Mouse (Mus musculus): Measurements from ENCODE around the gene Casp12.

DNA sequence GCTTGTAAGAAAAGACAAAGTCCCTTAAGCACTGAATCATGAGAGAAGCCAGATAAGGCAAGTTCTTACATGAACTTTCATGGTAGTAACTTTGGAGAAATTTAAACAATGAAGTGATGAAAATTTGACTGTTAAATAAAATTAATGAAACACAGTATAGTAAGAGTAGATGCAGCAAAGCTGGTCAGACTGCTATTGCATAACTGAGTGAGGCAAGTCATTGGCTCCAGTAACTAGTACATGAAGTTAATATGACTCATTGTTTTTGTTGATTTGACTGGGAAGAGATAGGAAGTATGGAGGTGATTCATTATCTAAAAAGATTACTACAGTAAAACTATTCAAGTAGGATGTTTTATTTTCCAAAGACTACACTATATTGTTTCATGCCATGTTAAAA is 11.6 kb downstream of the Casp12 start:
- TF ChIP-seq CTCF (IDR thresholded peaks at IDR 0.05 in 2 of 3, conservative IDR thresholded peaks at IDR 0.05 in 1 of 3; ENCODE audit: control insufficient read depth in 1 of 3, insufficient read depth in 1 of 3, low read depth in 2 of 3, low read length in 3 of 3, poor library complexity in 1 of 3, severe bottlenecking in 1 of 3), result no peak
- TF ChIP-seq ETS1 (IDR thresholded peaks at IDR 0.05; ENCODE audit: low read depth, low read length), result no peak
- TF ChIP-seq POLR2A (IDR thresholded peaks at IDR 0.05; ENCODE audit: control insufficient read depth in 1 of 2, insufficient read depth in 1 of 2, low read depth in 1 of 2, low read length in 2 of 2, poor library complexity in 1 of 2), result no peak
- TF ChIP-seq MAX (IDR thresholded peaks at IDR 0.05; ENCODE audit: low read length), result no peak
- TF ChIP-seq EP300 (IDR thresholded peaks at IDR 0.05; ENCODE audit: low read depth in 1 of 2, low read length in 2 of 2), result no peak
- no peak for TF ChIP-seq ELF1 (IDR thresholded peaks at IDR 0.05; ENCODE audit: low read depth, low read length)
- no peak for TF ChIP-seq JUND (IDR thresholded peaks at IDR 0.05; ENCODE audit: low read depth, low read length)
- TF ChIP-seq HCFC1 (IDR thresholded peaks at IDR 0.05; ENCODE audit: low read depth, low read length), result no peak
- TF ChIP-seq ZNF384 (IDR thresholded peaks at IDR 0.05; ENCODE audit: low read depth, low read length), result no peak
- TF ChIP-seq UBTF (IDR thresholded peaks at IDR 0.05; ENCODE audit: borderline replicate concordance, insufficient read depth, low read depth, low read length), result no peak
- TF ChIP-seq CHD1 (IDR thresholded peaks at IDR 0.05; ENCODE audit: low read depth, low read length), result no peak

All from MEL (cell line).